Mouse (Mus musculus) limb, embryonic 14.5 days (tissue): ENCODE results near the gene Hoxd8. TPM values are rescaled to one million over a fixed set of nuclear protein-coding genes. Genes with fewer than 3 reads are reported as not detected.

Source experiments
- ATAC-seq: fragments of 200-750 bp; cut with Nextera tagmentation; 2 replicates; pipeline ENCODE4 v1.8.0; 2017; ENCODE audit warnings: low read depth, moderate number of reproducible peaks, moderate TSS enrichment; ENCODE audit not compliant: low FRiP score
- DNase-seq: peaks from one replicate; pipeline ENCODE4 v3.0.0-alpha.2; 2015; ENCODE audit warnings: low spot score
- H3K27ac ChIP-seq: fragments of 300-500 bp; sonication (generic); replicated peaks from 2 replicates; pipeline ENCODE4 v1.5.1; 2014; ENCODE audit warnings: low read depth, mild to moderate bottlenecking, low read length, moderate library complexity, mixed read lengths
- H3K27me3 ChIP-seq: fragments of 300-500 bp; sonication (generic); 2 replicates; pipeline ENCODE4 v1.6.1; 2014; ENCODE audit warnings: low read length, mixed read lengths; ENCODE audit not compliant: control insufficient read depth, insufficient read depth
- H3K36me3 ChIP-seq: fragments of 300-500 bp; sonication (generic); 2 replicates; pipeline ENCODE4 v1.6.1; 2014; ENCODE audit warnings: mild to moderate bottlenecking, low read length, moderate library complexity, mixed read lengths; ENCODE audit not compliant: control insufficient read depth, insufficient read depth
- H3K4me1 ChIP-seq: fragments of 300-500 bp; sonication (generic); 2 replicates; pipeline ENCODE4 v1.6.1; 2014; ENCODE audit warnings: antibody characterized with exemption, low read length, mixed read lengths; ENCODE audit not compliant: control insufficient read depth, insufficient read depth
- H3K4me2 ChIP-seq: fragments of 300-500 bp; sonication (generic); replicated peaks from 2 replicates; pipeline ENCODE4 v1.6.1; 2014; ENCODE audit warnings: low read depth, mild to moderate bottlenecking, low read length, moderate library complexity; ENCODE audit not compliant: severe bottlenecking
- H3K4me3 ChIP-seq: fragments of 300-500 bp; sonication (generic); replicated peaks from 2 replicates; pipeline ENCODE4 v1.5.1; 2014; ENCODE audit warnings: low read length
- H3K9ac ChIP-seq: fragments of 300-500 bp; sonication (generic); 2 replicates; pipeline ENCODE4 v1.6.1; 2014; ENCODE audit warnings: mild to moderate bottlenecking, low read depth, low read length, moderate library complexity; ENCODE audit not compliant: severe bottlenecking
- H3K9me3 ChIP-seq: fragments of 300-500 bp; sonication (generic); 2 replicates; pipeline ENCODE4 v1.6.1; 2016; ENCODE audit warnings: low read length; ENCODE audit not compliant: control insufficient read depth
- POLR2A ChIP-seq: fragments of 200-500 bp; IDR thresholded peaks from 2 replicates; pipeline ENCODE4 v1.8.0; 2012; ENCODE audit warnings: inconsistent platforms, mild to moderate bottlenecking, moderate library complexity, borderline replicate concordance; ENCODE audit not compliant: insufficient read depth, insufficient read length; ENCODE audit errors: extremely low read depth
- WGBS: fragments of 180-500 bp; shearing (Covaris S2); extraction: QIAGEN DNeasy Blood & Tissue Kit; methylation state at CpG from one replicate; pipeline ENCODE4 v1.1.7; 2014; 5-methylcytosine and 5-hydroxymethylcytosine counted together
- polyA plus RNA-seq, 2 experiments: library from polyadenylated mRNA; depleted of rRNA in 1 of 2; stranded (reverse) in 1 of 2; unstranded in 1 of 2; fragments of >200 nt; fragmentation: Nextera tagmentation in 1 of 2; extraction: Ambion mirVana in 1 of 2; gene quantifications; 2 replicates each; pipeline versions ENCODE4 v1.2.1 to v1.2.3; 2012 to 2014

Gene Hoxd8
- polyA plus RNA-seq, 2 experiments, result 12.7 to 12.8 TPM

GRCm38 (mm10) chr2:74669650-74670235 is 34.7 kb upstream of the Hoxd8 start:
- DNase-seq (no peak), ATAC-seq (no peak)
- WGBS, result 1% methylated on average over 14 of the region's 14 CpGs
- Histone ChIP-seq H3K9me3 (no peaks in the 10 kb centered on the region), H3K9ac (peak overlapping the region; percentile 99), H3K4me1 (peaks cover 12% of the 10 kb centered on the region), H3K36me3 (peaks cover 9% of the 10 kb centered on the region), H3K4me2 (peak overlapping the region; percentile 96), H3K27me3 (peaks cover 30% of the 10 kb centered on the region; the same call in 1 of the 2 replicates), H3K27ac (peak overlapping the region; percentile 96), H3K4me3 (peak overlapping the region; percentile 74)
- no peak for TF ChIP-seq POLR2A

- ATAC-seq, result no peak
- H3K27me3 ChIP-seq, result peaks cover 24% of the 10 kb centered on the region; the same call in 1 of the 2 replicates
- no peaks in the 10 kb centered on the region for H3K9me3 ChIP-seq
- H3K27ac ChIP-seq, result peak overlapping the region; percentile 97
- H3K36me3 ChIP-seq, result peaks cover 9% of the 10 kb centered on the region
- peak overlapping the region; percentile 74 for H3K4me3 ChIP-seq
- DNase-seq, result no peak
- peaks cover 12% of the 10 kb centered on the region for H3K4me1 ChIP-seq
- no peak for TF ChIP-seq POLR2A
- 15% methylated on average over 3 of the region's 3 CpGs for WGBS
- peak overlapping the region; percentile 96 for H3K4me2 ChIP-seq
- H3K9ac ChIP-seq, result peak overlapping the region; percentile 99
Measured at GRCm38 (mm10) chr2:74670632-74671188, 33.7 kb upstream of the Hoxd8 start.

GRCm38 (mm10) chr2:74671847-74672246 is 32.6 kb upstream of the Hoxd8 start:
- Histone ChIP-seq H3K27ac (peak overlapping the region; percentile 97), H3K27me3 (peaks cover 31% of the 10 kb centered on the region; the same call in 1 of the 2 replicates), H3K4me2 (peak overlapping the region; percentile 96), H3K9me3 (no peaks in the 10 kb centered on the region), H3K9ac (peak overlapping the region; percentile 99), H3K36me3 (peaks cover 9% of the 10 kb centered on the region), H3K4me1 (peaks cover 12% of the 10 kb centered on the region), H3K4me3 (peak overlapping the region; percentile 74)
- 15% methylated on average over 5 of the region's 5 CpGs for WGBS
- no peak for ATAC-seq
- TF ChIP-seq POLR2A, result no peak
- DNase-seq, result no peak

GRCm38 (mm10) chr2:74672481-74673362 is 31.7 kb upstream of the Hoxd8 start:
- H3K4me1 ChIP-seq, result peaks cover 12% of the 10 kb centered on the region
- H3K27ac ChIP-seq, result peak overlapping the region; percentile 97
- no peaks in the 10 kb centered on the region for H3K9me3 ChIP-seq
- H3K9ac ChIP-seq, result peak overlapping the region; percentile 99
- peak; percentile 82 for DNase-seq
- peak overlapping the region; percentile 96 for H3K4me2 ChIP-seq
- 2% methylated on average over 40 of the region's 40 CpGs for WGBS
- TF ChIP-seq POLR2A, result no peak
- H3K36me3 ChIP-seq, result peaks cover 9% of the 10 kb centered on the region
- H3K27me3 ChIP-seq, result peaks cover 30% of the 10 kb centered on the region; the same call in 1 of the 2 replicates
- ATAC-seq, result peak; percentile 48
- H3K4me3 ChIP-seq, result peak overlapping the region; percentile 74

GRCm38 (mm10) chr2:74673835-74674425 is 30.5 kb upstream of the Hoxd8 start:
- Histone ChIP-seq H3K4me1 (peaks cover 17% of the 10 kb centered on the region), H3K9me3 (no peaks in the 10 kb centered on the region), H3K4me3 (peak overlapping the region; percentile 74), H3K27ac (peak overlapping the region; percentile 97), H3K9ac (peak overlapping the region; percentile 99), H3K36me3 (peaks cover 9% of the 10 kb centered on the region), H3K4me2 (peak overlapping the region; percentile 96), H3K27me3 (peaks cover 24% of the 10 kb centered on the region; the same call in 1 of the 2 replicates)
- TF ChIP-seq POLR2A, result 0 out of 2 replicates have a peak, but pooled peaks have one; percentile 16
- DNase-seq (no peak), ATAC-seq (no peak)
- WGBS, result 5% methylated on average over 24 of the region's 24 CpGs
